Mouse (Mus musculus): Measurements from ENCODE around the gene Ppp3cb. TPM values are rescaled to one million over a fixed set of nuclear protein-coding genes. Genes with fewer than 3 reads are reported as not detected.

Ppp3cb gene
- polyA plus RNA-seq, 1 experiment from 2014 or later = 39.2 TPM

GRCm38 (mm10) chr14:20458378-20458777 is 88.0 kb downstream of the Ppp3cb start:
- peaks cover 82% of the 10 kb centered on the region for H3K36me3 ChIP-seq (ENCODE audit: inconsistent target)
- H3K27ac ChIP-seq = no peak overlapping the region
- H3K79me2 ChIP-seq (ENCODE audit: inconsistent target) = no peaks in the 10 kb centered on the region
- H3K4me3 ChIP-seq (ENCODE audit: inconsistent target) = no peak overlapping the region
- WGBS (ENCODE audit: missing documents) = 72% methylated on average over 9 of the region's 9 CpGs

- WGBS (ENCODE audit: missing documents) = 95% methylated on average over 4 of the region's 5 CpGs
- Histone ChIP-seq H3K36me3 (ENCODE audit: inconsistent target) (peaks cover 28% of the 10 kb centered on the region), H3K27ac (no peak overlapping the region), H3K79me2 (ENCODE audit: inconsistent target) (no peaks in the 10 kb centered on the region), H3K4me3 (ENCODE audit: inconsistent target) (no peak overlapping the region)
Measured at GRCm38 (mm10) chr14:20452929-20453328, 93.4 kb downstream of the Ppp3cb start.

GRCm38 (mm10) chr14:20451765-20452331 is 94.5 kb downstream of the Ppp3cb start, which contains the start of gene Cfap70:
Gene Cfap70 (minus strand): TSS chr14:20452226.
- Histone ChIP-seq H3K4me3 (ENCODE audit: inconsistent target) (no peak within 1 kb of the TSS), H3K27ac (no peak within 1 kb of the TSS), H3K79me2 (ENCODE audit: inconsistent target) (no peaks in the 10 kb centered on the region), H3K36me3 (ENCODE audit: inconsistent target) (peaks cover 17% of the 10 kb centered on the region)
- 9% methylated on average over 15 of the region's 15 CpGs for WGBS (ENCODE audit: missing documents)

GRCm38 (mm10) chr14:20451302-20451701 is 95.1 kb downstream of the Ppp3cb start:
- no peaks in the 10 kb centered on the region for H3K79me2 ChIP-seq (ENCODE audit: inconsistent target)
- H3K27ac ChIP-seq = no peak overlapping the region
- 36% methylated on average over 2 of the region's 2 CpGs for WGBS (ENCODE audit: missing documents)
- peaks cover 11% of the 10 kb centered on the region for H3K36me3 ChIP-seq (ENCODE audit: inconsistent target)
- no peak overlapping the region for H3K4me3 ChIP-seq (ENCODE audit: inconsistent target)

Other genes starting within 250 kb of the Ppp3cb start
- 20.4 to 33.9 TPM (median 25.3 TPM) in 3 replicates for gene Ecd, start 198.5 kb downstream of the Ppp3cb start, polyA plus RNA-seq (2018)
- 17.1 to 22.7 TPM (median 22.6 TPM) in 3 replicates for gene Fam149b, start 198.4 kb downstream of the Ppp3cb start, polyA plus RNA-seq (2018)
- gene Dnajc9, start 157.7 kb downstream of the Ppp3cb start, polyA plus RNA-seq (2018) = 18.9 to 48.0 TPM (median 43.5 TPM) in 3 replicates
- 11.6 to 27.2 TPM (median 18.7 TPM) in 3 replicates for gene Mrps16, start 152.9 kb downstream of the Ppp3cb start, polyA plus RNA-seq (2018)
- not detected in 3 replicates for gene Cfap70, start 94.3 kb downstream of the Ppp3cb start, polyA plus RNA-seq (2018)
- gene Anxa7, start 66.4 kb downstream of the Ppp3cb start, polyA plus RNA-seq (2018) = 105 to 128 TPM (median 106 TPM) in 3 replicates
- gene Mss51, start 49.7 kb downstream of the Ppp3cb start, polyA plus RNA-seq (2018) = 0.57 TPM in 1 of 3 replicates, not detected in the others
- gene Usp54, start 94.5 kb upstream of the Ppp3cb start, polyA plus RNA-seq (2018) = 2.2 to 2.9 TPM (median 2.5 TPM) in 3 replicates
- 0.37 to 1.8 TPM (median 0.59 TPM) in 3 replicates for gene Myoz1, start 110.0 kb upstream of the Ppp3cb start, polyA plus RNA-seq (2018)
- gene Synpo2l, start 121.8 kb upstream of the Ppp3cb start, polyA plus RNA-seq (2018) = not detected in 3 replicates
- gene Sec24c, start 127.7 kb upstream of the Ppp3cb start, polyA plus RNA-seq (2018) = 43.0 to 56.3 TPM (median 51.3 TPM) in 3 replicates
- gene Fut11, start 148.4 kb upstream of the Ppp3cb start, polyA plus RNA-seq (2018) = 6.3 to 12.2 TPM (median 8.0 TPM) in 3 replicates
- 58.9 to 120 TPM (median 68.1 TPM) in 3 replicates for gene Chchd1, start 156.4 kb upstream of the Ppp3cb start, polyA plus RNA-seq (2018)
- gene Zswim8, start 161.0 kb upstream of the Ppp3cb start, polyA plus RNA-seq (2018) = 38.2 to 53.2 TPM (median 47.0 TPM) in 3 replicates
- 30.3 to 67.9 TPM (median 35.8 TPM) in 3 replicates for gene Ndst2, start 188.0 kb upstream of the Ppp3cb start, polyA plus RNA-seq (2018)
- gene Camk2g, start 247.5 kb upstream of the Ppp3cb start, polyA plus RNA-seq (2018) = 12.2 to 24.7 TPM (median 16.2 TPM) in 3 replicates

Data from macrophage (primary cell).